Comparison of ENCODE assay signal across 25 mouse cellular contexts in genomic region chr3:20989486-20989970, GRCm38 (mm10).
A peak's percentile ranks its signal among the peaks of the same experiment; 100 is the strongest.
DNase-seq lines count a peak whose midpoint lies in the region; ATAC-seq and TF ChIP-seq lines count a peak whose summit lies in the region.
"Had no signal": no experiment of that assay in that cellular context is flagged by ENCODE, and none has a peak within 500 bp of the region (broad histone marks: within the 10 kb centered on the region; RNA-seq: fewer than 3 reads in every experiment).

No protein-coding gene starts in this region.

- peaks cover 19% of the 10 kb centered on the region for H3K4me1 ChIP-seq in forebrain, embryonic 14.5 days (ENCODE audit: control insufficient read depth, insufficient read depth, low read length)
- H3K4me1 ChIP-seq in forebrain, embryonic 12.5 days, result peaks cover 21% of the 10 kb centered on the region
- H3K4me1 ChIP-seq in forebrain, embryonic 16.5 days (replicated peaks; ENCODE audit: control insufficient read depth, insufficient read depth, low read length), result peaks cover 19% of the 10 kb centered on the region
- H3K4me1 ChIP-seq in hindbrain, embryonic 12.5 days, result peaks cover 13% of the 10 kb centered on the region
- H3K4me1 ChIP-seq: embryonic facial prominence, embryonic 15.5 days had no signal

- no peak overlapping the region for H3K4me2 ChIP-seq in forebrain, embryonic 14.5 days (ENCODE audit: low read length)
- no peak overlapping the region for H3K4me2 ChIP-seq in forebrain, embryonic 12.5 days
- no peak overlapping the region for H3K4me2 ChIP-seq in forebrain, embryonic 16.5 days (ENCODE audit: low read length)
- H3K4me2 ChIP-seq in hindbrain, embryonic 12.5 days (replicated peaks), result no peak overlapping the region
- H3K4me2 ChIP-seq: embryonic facial prominence, embryonic 12.5 days; embryonic facial prominence, embryonic 15.5 days; heart, embryonic 11.5 days; hindbrain, embryonic 14.5 days had no signal

- TF ChIP-seq POLR2A in brain, embryonic 14.5 days (IDR thresholded peaks at IDR 0.05; ENCODE audit: borderline replicate concordance, extremely low read depth, insufficient read depth, insufficient read length, poor library complexity, severe bottlenecking), result no peak

- no peak overlapping the region for H3K4me3 ChIP-seq in forebrain, embryonic 14.5 days (ENCODE audit: low read depth, low read length)
- no peak overlapping the region for H3K4me3 ChIP-seq in forebrain, embryonic 12.5 days (replicated peaks)
- H3K4me3 ChIP-seq in forebrain, embryonic 16.5 days (replicated peaks; ENCODE audit: low read length), result no peak overlapping the region
- no peak overlapping the region for H3K4me3 ChIP-seq in hindbrain, embryonic 12.5 days
- H3K4me3 ChIP-seq: embryonic facial prominence, embryonic 12.5 days; embryonic facial prominence, embryonic 15.5 days; hindbrain, embryonic 10.5 days had no signal

- 0 out of 2 replicates have a peak, but pooled peaks cover 2% of the 10 kb centered on the region for H3K9me3 ChIP-seq in forebrain, embryonic 14.5 days (replicated peaks; ENCODE audit: control insufficient read depth, low read length)
- no peaks in the 10 kb centered on the region for H3K9me3 ChIP-seq in forebrain, embryonic 12.5 days
- peaks cover 4% of the 10 kb centered on the region; the same call in 1 of the 2 replicates for H3K9me3 ChIP-seq in forebrain, embryonic 16.5 days (ENCODE audit: control insufficient read depth, low read length)
- H3K9me3 ChIP-seq in hindbrain, embryonic 12.5 days (replicated peaks), result no peaks in the 10 kb centered on the region
- H3K9me3 ChIP-seq: embryonic facial prominence, embryonic 15.5 days; hindbrain, embryonic 10.5 days had no signal

- no peak overlapping the region for H3K27ac ChIP-seq in forebrain, embryonic 14.5 days (ENCODE audit: low read depth, low read length)
- no peak overlapping the region for H3K27ac ChIP-seq in forebrain, embryonic 12.5 days
- H3K27ac ChIP-seq in forebrain, embryonic 16.5 days (ENCODE audit: low read length), result no peak overlapping the region
- no peak overlapping the region for H3K27ac ChIP-seq in hindbrain, embryonic 12.5 days
- H3K27ac ChIP-seq: embryonic facial prominence, embryonic 12.5 days; embryonic facial prominence, embryonic 15.5 days; hindbrain, embryonic 10.5 days; hindbrain, embryonic 14.5 days; hindbrain, postnatal 0 days had no signal

- H3K36me3 ChIP-seq in forebrain, embryonic 14.5 days (ENCODE audit: control insufficient read depth, insufficient read depth, low read length), result no peaks in the 10 kb centered on the region
- H3K36me3 ChIP-seq in forebrain, embryonic 12.5 days (replicated peaks), result no peaks in the 10 kb centered on the region
- no peaks in the 10 kb centered on the region for H3K36me3 ChIP-seq in forebrain, embryonic 16.5 days (ENCODE audit: control insufficient read depth, insufficient read depth)
- no peaks in the 10 kb centered on the region for H3K36me3 ChIP-seq in hindbrain, embryonic 12.5 days
- H3K36me3 ChIP-seq: embryonic facial prominence, embryonic 12.5 days; embryonic facial prominence, embryonic 15.5 days; hindbrain, embryonic 10.5 days had no signal

- DNase-seq in forebrain, embryonic 14.5 days (ENCODE audit: low spot score), result peak; percentile 61
- peak; percentile 2 for DNase-seq in lung, postnatal 10 days
- DNase-seq in lung, postnatal 36 days, result no peak
- peak; percentile 83 for DNase-seq in brain, embryonic 14.5 days (ENCODE audit: low read depth)
- DNase-seq: adrenal gland, adult 2 months; adrenal gland, postnatal 14 days; cerebellum, adult 11-12 months; cerebellum, adult 8-10 months; cerebellum, postnatal 25 days; gastrocnemius, postnatal 10 days; gastrocnemius, postnatal 36 days; heart, postnatal 36 days; kidney, adult 18-20 months had no signal

- TF ChIP-seq CTCF in brain, embryonic 14.5 days (IDR thresholded peaks at IDR 0.05; ENCODE audit: borderline replicate concordance, extremely low read depth, insufficient read depth, insufficient read length), result no peak

- no peaks in the 10 kb centered on the region for H3K27me3 ChIP-seq in forebrain, embryonic 14.5 days (replicated peaks; ENCODE audit: control insufficient read depth, insufficient read depth, low read length)
- H3K27me3 ChIP-seq in forebrain, embryonic 12.5 days, result no peaks in the 10 kb centered on the region
- no peaks in the 10 kb centered on the region for H3K27me3 ChIP-seq in forebrain, embryonic 16.5 days (replicated peaks; ENCODE audit: control insufficient read depth, insufficient read depth, low read length)
- no peaks in the 10 kb centered on the region for H3K27me3 ChIP-seq in hindbrain, embryonic 12.5 days
- H3K27me3 ChIP-seq: embryonic facial prominence, embryonic 12.5 days; embryonic facial prominence, embryonic 15.5 days had no signal

- no peak for ATAC-seq in forebrain, embryonic 14.5 days
- ATAC-seq in forebrain, embryonic 12.5 days (ENCODE audit: low FRiP score), result no peak
- peak; percentile 19; the same call in 1 of the 2 replicates for ATAC-seq in forebrain, embryonic 16.5 days
- no peak for ATAC-seq in hindbrain, embryonic 12.5 days (ENCODE audit: low FRiP score)
- ATAC-seq: CD4-positive, CD25-positive, alpha-beta regulatory T cell, adult 4 months; hindbrain, postnatal 0 days; inflammation-experienced regulatory T-cells, adult 6 months; intestine, embryonic 16.5 days had no signal

- 63% methylated on average over 2 of the region's 2 CpGs for WGBS in forebrain, embryonic 14.5 days
- 55% methylated on average over 2 of the region's 2 CpGs for WGBS in forebrain, embryonic 12.5 days
- WGBS in forebrain, embryonic 16.5 days, result 57% methylated on average over 2 of the region's 2 CpGs
- 71% methylated on average over 2 of the region's 2 CpGs for WGBS in hindbrain, embryonic 12.5 days

- no peak overlapping the region for H3K9ac ChIP-seq in forebrain, embryonic 14.5 days (ENCODE audit: low read length)
- no peak overlapping the region for H3K9ac ChIP-seq in forebrain, embryonic 12.5 days
- no peak overlapping the region for H3K9ac ChIP-seq in forebrain, embryonic 16.5 days (replicated peaks; ENCODE audit: low read depth, low read length)
- no peak overlapping the region for H3K9ac ChIP-seq in hindbrain, embryonic 12.5 days
- H3K9ac ChIP-seq: embryonic facial prominence, embryonic 12.5 days; embryonic facial prominence, embryonic 15.5 days; hindbrain, embryonic 14.5 days had no signal
